Mouse (Mus musculus) liver, adult 2 months (tissue): ENCODE data around the gene Gmpr. TPM values are rescaled to one million over a fixed set of nuclear protein-coding genes. Genes with fewer than 3 reads are reported as not detected.

Source experiments
- DNase-seq: peaks from one replicate; pipeline ENCODE4 v3.0.0-alpha.2; 2011; ENCODE audit warnings: low read depth, low spot score; ENCODE audit errors: extremely low read depth
- H3K27ac ChIP-seq: fragments of 200-500 bp; replicated peaks from 2 replicates; pipeline ENCODE4 v1.5.1; 2012; ENCODE audit warnings: low read depth, mild to moderate bottlenecking, control low read depth, inconsistent platforms, low read length; ENCODE audit not compliant: insufficient read depth
- H3K27me3 ChIP-seq: fragments of 200-500 bp; 2 replicates; pipeline ENCODE4 v1.6.1; 2012; ENCODE audit warnings: mild to moderate bottlenecking, moderate library complexity, low read length, inconsistent platforms; ENCODE audit not compliant: control insufficient read depth, insufficient read depth
- H3K36me3 ChIP-seq: fragments of 200-500 bp; 2 replicates; pipeline ENCODE4 v1.6.1; 2012; ENCODE audit warnings: low read length, inconsistent platforms; ENCODE audit not compliant: control insufficient read depth, insufficient read depth
- H3K4me1 ChIP-seq: fragments of 200-500 bp; 2 replicates; pipeline ENCODE4 v1.6.1; 2011; ENCODE audit warnings: low read length; ENCODE audit not compliant: control insufficient read depth, insufficient read depth
- H3K4me3 ChIP-seq: fragments of 200-500 bp; 2 replicates; pipeline ENCODE4 v1.5.1; 2011; ENCODE audit warnings: low read depth, mild to moderate bottlenecking, control low read depth, low read length, moderate library complexity; ENCODE audit not compliant: insufficient read depth
- H3K79me2 ChIP-seq: fragments of 200-500 bp; 2 replicates; pipeline ENCODE4 v1.6.1; 2012; ENCODE audit warnings: inconsistent platforms, mild to moderate bottlenecking, low read length, moderate library complexity; ENCODE audit not compliant: control insufficient read depth, insufficient read depth
- H3K9ac ChIP-seq: fragments of 200-500 bp; 2 replicates; pipeline ENCODE4 v1.6.1; 2012; ENCODE audit warnings: low read depth, mild to moderate bottlenecking, control low read depth, inconsistent platforms, low read length
- CTCF ChIP-seq: fragments of 200-500 bp; IDR thresholded peaks from 2 replicates; pipeline ENCODE4 v1.5.1; 2011; ENCODE audit warnings: low read depth, low read length, control low read depth
- POLR2A ChIP-seq: fragments of 200-500 bp; IDR thresholded peaks from 2 replicates; pipeline ENCODE4 v1.6.1; 2011; ENCODE audit warnings: low read length, control low read depth; ENCODE audit not compliant: insufficient read depth; ENCODE audit errors: extremely low read depth
- WGBS: fragments of 180-500 bp; shearing (Covaris S2); methylation state at CpG from one replicate; pipeline ENCODE4 v1.1.7; 2018; 5-methylcytosine and 5-hydroxymethylcytosine counted together
- polyA plus RNA-seq: library from polyadenylated mRNA; depleted of rRNA; stranded (reverse); fragments of >200 nt; gene quantifications from 2 replicates; pipeline ENCODE4 v1.2.3, GENCODE M21; 2012
- total RNA-seq: library from RNA; depleted of rRNA; stranded (reverse); fragments of >200 nt; gene quantifications from 2 replicates; pipeline ENCODE4 v1.2.3, GENCODE M21; 2014

Gmpr gene
- total and polyA plus RNA-seq, 2 experiments = 1.1 to 2.2 TPM

DNA sequence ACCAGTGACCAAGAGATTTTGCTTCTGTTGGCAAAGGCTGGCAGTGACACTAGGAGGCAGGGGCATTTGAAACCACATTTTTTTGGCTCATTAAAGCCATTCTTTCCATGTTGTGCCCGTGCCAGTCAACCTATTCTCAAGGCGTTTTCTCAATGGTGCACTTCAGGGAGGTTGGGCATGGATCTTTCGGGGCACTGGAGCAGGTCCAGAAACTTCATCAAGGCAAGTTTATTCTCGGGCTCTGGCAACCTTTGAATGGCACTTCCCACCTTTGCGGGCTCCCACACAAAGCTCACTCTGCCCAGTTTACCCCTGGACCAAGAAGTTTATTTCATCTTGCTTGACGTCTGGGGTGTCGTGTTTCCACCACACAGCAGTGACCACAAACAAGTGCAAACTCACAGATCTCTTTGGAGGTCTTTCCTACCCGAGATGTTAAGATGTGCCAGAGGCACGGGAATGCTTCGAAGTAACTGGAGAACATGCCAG lies 41.2 kb upstream of the Gmpr start:
- Histone ChIP-seq H3K79me2 (no peaks in the 10 kb centered on the region), H3K27ac (no peak overlapping the region), H3K4me1 (no peaks in the 10 kb centered on the region), H3K27me3 (no peaks in the 10 kb centered on the region), H3K9ac (no peak overlapping the region), H3K4me3 (no peak overlapping the region), H3K36me3 (no peaks in the 10 kb centered on the region)
- WGBS = 72% methylated on average over 10 of the region's 10 CpGs
- no peak for DNase-seq
- TF ChIP-seq POLR2A = no peak

DNA sequence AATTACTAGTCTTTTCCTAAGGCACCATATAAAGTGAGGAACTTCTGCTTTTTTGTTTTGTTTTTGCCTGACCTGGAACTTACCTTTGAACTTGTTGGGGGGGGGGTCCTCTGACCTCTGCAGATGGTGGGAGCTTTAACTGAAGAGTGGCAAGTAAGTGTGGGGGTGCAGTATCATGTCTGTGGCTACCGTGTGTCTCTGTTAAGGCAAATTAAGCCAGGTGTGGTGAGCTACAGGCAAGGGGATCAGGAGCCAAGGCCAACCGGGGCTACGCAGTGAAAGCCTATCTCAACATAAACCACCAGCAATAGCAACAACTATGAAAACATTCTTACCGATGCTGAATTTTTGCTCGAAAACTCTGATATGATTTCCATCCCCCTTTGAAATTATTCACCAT lies 38.5 kb upstream of the Gmpr start:
- DNase-seq = no peak
- Histone ChIP-seq H3K36me3 (no peaks in the 10 kb centered on the region), H3K4me3 (no peak overlapping the region), H3K27ac (no peak overlapping the region), H3K4me1 (no peaks in the 10 kb centered on the region), H3K79me2 (no peaks in the 10 kb centered on the region), H3K9ac (no peak overlapping the region), H3K27me3 (no peaks in the 10 kb centered on the region)
- WGBS = 91% methylated on average over 5 of the region's 5 CpGs
- TF ChIP-seq CTCF (no peak), POLR2A (no peak)

DNA sequence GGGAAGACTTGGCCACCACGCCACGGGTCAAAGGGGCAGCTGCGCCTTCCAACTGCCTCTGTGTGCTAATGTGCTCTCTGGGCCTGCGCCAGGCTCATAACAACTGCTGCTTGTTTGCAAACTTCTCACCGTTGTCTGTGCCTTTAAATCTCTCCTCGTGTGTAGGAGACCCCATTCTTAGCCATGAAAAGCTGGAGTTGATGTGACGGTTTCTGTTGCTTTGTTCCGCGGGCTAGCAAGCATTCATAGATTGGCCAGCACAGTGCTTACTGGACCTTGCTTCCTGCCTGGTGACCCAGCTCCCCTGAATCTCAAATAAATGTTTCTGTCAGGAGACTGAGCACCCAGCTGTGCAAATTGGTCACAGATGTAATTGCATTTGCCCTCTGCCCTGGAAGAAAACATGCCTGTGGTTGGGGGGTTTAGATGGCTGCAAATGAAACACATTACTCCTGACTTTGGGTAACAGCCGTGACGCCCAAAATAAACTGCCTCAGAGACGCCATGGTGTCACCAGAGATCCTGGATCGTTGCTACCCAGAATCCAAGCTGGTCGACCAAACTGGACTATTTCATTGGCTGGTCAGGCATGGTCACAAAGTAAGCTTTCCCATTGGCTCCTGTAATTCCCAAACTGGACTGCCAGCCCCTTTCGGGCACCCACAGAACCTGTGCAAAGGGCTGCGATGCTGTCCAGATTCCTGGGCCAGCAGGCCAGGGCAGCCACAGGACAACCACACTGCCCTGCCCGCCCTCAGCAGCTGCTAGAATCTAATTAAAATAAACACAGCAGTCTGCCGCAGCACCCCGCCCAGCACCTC lies 37.6 kb upstream of the Gmpr start:
- no peak for DNase-seq
- H3K27ac ChIP-seq = no peak overlapping the region
- no peaks in the 10 kb centered on the region for H3K36me3 ChIP-seq
- 43% methylated on average over 19 of the region's 19 CpGs for WGBS
- H3K9ac ChIP-seq = no peak overlapping the region
- H3K79me2 ChIP-seq = no peaks in the 10 kb centered on the region
- H3K4me1 ChIP-seq = no peaks in the 10 kb centered on the region
- no peak for TF ChIP-seq POLR2A
- TF ChIP-seq CTCF = no peak
- H3K27me3 ChIP-seq = no peaks in the 10 kb centered on the region
- H3K4me3 ChIP-seq = no peak overlapping the region

DNA sequence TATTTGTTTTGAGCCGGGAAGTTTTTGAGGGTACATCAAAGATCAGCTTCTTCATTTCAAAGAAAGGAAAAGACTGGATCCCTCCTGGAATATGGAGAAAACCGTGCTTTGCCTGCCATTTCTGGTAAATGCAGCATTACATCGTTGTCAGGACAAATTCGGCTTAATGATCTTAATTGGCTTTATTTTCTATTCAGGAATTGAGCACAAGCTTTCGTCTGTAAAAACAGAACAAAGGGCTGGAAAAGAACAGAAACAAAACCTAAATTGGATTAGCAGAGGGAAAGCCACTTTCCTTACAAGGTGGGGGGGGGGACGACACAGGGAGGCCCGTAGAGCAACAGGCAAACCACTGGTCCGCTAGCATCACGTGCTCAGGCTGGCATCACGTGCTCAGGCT lies 33.9 kb upstream of the Gmpr start:
- Histone ChIP-seq H3K27me3 (no peaks in the 10 kb centered on the region), H3K79me2 (no peaks in the 10 kb centered on the region), H3K36me3 (no peaks in the 10 kb centered on the region), H3K27ac (no peak overlapping the region), H3K4me1 (no peaks in the 10 kb centered on the region), H3K9ac (no peak overlapping the region), H3K4me3 (no peak overlapping the region)
- TF ChIP-seq CTCF (no peak), POLR2A (no peak)
- no peak for DNase-seq
- whole genome bisulfite sequencing = 70% methylated on average over 10 of the region's 10 CpGs

DNA sequence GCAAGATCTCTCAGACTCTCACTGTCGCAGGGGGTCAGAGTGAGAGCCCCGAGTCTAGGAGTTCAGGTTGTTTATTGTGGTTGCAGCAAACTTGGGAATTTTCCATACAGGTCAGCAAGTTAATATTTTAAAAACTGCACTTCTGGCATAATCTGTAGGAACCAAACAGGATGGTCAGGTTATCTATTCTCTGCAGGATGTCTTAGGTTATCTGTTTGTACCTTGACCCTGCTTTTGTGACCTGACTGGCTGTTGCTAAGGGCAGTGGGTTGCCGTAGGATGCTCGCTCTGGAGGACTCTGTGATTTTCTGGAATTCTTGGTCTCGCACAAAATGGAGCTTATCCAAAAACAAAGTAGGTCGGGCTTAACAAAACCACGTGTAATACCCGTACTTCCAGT lies 31.9 kb upstream of the Gmpr start:
- H3K27me3 ChIP-seq = no peaks in the 10 kb centered on the region
- H3K79me2 ChIP-seq = no peaks in the 10 kb centered on the region
- WGBS = 61% methylated on average over 8 of the region's 8 CpGs
- no peaks in the 10 kb centered on the region for H3K4me1 ChIP-seq
- TF ChIP-seq CTCF (no peak), POLR2A (no peak)
- H3K36me3 ChIP-seq = no peaks in the 10 kb centered on the region
- no peak for DNase-seq
- H3K4me3 ChIP-seq = no peak overlapping the region
- peak overlapping the region; percentile 27; the same call in 1 of the 2 replicates for H3K27ac ChIP-seq
- no peak overlapping the region for H3K9ac ChIP-seq

DNA sequence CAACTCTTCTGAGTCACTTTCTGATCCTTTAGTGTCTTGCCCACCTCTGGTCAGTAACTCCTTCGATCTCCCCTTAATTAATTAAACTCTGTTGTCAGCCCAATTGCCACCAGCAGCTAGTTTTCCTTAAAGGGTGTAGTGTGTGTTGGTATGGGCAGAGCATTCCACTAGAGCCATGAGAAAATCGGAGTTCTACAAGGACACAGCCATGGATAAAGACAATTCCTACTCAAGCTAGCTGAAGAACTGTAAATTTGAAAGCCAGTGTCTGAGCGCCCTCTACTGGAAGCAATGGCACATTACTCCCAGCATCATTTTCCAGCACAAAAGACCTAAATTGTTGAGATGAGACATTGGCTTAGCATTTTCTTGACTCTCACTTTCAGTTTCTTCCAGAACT lies 30.1 kb upstream of the Gmpr start:
- WGBS = 30% methylated on average over 3 of the region's 3 CpGs
- DNase-seq = peak; percentile 43
- Histone ChIP-seq H3K79me2 (no peaks in the 10 kb centered on the region), H3K27ac (no peak overlapping the region), H3K36me3 (no peaks in the 10 kb centered on the region), H3K27me3 (no peaks in the 10 kb centered on the region), H3K9ac (no peak overlapping the region), H3K4me1 (no peaks in the 10 kb centered on the region), H3K4me3 (no peak overlapping the region)
- TF ChIP-seq CTCF (peak; percentile 58), POLR2A (no peak)
